Mouse (Mus musculus) urinary bladder, postnatal 36 days (tissue): ENCODE measurements at regions not wholly inside any gene's neighbourhood (a gene's known extent, or its start where the extent isn't known, plus 50 kb on each side); places are given as distances from the start of the nearest gene placed in this dataset.

Source experiments
- DNase-seq, 2 experiments: peaks; one replicate each; pipeline ENCODE4 v3.0.0; 2022; ENCODE audit warnings: low spot score in 2 of 2, mixed read lengths in 1 of 2

DNA sequence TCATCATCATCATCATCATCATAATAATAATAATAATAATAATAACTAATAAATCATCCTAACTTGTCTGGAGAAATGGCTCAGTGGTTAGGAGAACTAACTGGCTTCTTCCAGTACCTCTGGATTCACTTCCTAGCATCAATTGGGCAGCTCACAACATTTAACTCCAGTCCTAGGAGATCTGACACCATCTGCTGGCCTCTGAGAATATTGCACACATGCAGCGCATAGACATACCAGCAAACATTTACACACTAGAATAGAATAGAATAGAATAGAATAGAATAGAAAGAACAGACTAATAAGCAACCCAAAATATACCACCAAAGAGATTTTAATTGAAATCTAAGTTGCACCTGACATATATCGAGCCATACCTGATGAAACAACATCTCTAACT, 715.9 kb upstream of the Kirrel3 start:
- DNase-seq = no peak

DNA sequence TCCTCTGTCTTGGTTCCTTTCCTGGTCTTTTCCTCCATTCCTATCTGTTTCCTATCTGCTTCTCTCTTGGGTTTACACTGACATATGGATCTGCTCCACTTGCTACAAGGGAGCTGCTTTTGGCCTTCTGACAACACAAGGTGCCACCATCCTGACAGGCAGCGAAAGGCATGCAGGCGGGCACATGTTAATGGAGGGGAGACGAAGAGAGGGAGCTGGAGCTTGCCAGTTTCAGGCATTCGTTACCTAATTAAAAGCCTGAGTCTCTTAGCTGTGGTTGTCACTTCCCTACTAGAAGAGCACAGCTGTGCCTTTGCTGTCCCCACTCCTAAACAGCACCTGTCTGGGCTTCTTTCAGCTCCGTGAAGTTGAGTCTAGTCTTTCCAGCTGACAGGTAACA, 711.5 kb upstream of the Kirrel3 start:
- DNase-seq = no peak

DNA sequence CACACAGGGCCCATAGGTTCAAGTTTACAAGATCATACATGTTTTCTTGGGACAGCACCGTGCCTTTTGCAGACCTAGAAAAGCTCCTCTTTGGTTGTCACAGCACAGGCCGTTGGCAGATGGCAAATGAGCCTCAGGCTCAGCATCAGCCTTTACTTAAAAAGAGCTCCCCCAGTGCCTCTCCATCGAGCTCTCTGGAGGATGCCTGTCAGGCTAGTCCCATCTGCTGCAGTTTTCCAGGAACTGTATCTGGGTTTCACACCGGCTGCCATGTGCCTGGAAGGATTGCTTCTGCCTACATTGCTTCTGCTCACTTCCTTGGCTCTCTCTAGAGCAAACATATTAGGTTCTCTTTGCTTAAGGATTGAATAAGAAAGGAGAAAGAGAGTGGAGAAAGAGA, 695.1 kb upstream of the Kirrel3 start:
- DNase-seq = no peak

DNA sequence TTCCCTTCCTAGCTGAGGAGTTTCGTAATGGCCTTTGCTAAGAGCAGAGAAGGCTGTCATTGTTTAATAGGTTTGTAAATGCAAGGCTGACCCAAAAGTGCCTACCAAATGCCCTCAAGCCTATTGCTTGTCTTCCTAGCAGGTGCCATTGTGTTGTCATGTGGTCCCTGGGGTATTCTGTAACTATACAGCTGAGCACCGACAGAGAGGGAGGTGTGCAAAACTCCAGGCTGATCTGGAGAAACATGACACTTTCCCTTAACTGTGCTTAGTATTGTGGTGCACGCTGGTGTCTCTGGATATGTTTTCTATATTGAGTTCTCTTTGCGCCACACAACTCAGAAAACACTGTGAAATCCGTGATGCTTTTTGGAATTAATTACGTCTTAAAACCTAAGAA, 685.4 kb upstream of the Kirrel3 start:
- DNase-seq = no peak

DNA sequence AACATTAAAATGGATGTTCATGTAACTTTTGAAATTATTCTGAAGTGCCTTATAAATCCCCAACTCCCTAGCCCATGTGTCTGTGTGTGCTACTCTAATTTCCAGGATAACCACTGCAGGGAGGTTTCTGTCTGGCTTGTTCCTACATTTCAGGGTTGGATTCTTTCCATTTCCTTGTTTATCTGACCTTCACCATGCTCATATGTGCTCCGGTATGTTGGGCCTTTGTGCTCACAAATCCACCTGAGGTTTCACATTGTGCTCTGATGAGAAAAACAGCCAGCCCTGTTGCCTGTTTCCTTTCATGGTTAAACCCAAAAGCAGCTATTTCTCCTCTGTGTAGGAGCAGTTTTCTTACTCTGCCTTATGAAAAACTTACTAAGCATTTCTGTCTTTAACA, 684.9 kb upstream of the Kirrel3 start:
- no peak for DNase-seq

DNA sequence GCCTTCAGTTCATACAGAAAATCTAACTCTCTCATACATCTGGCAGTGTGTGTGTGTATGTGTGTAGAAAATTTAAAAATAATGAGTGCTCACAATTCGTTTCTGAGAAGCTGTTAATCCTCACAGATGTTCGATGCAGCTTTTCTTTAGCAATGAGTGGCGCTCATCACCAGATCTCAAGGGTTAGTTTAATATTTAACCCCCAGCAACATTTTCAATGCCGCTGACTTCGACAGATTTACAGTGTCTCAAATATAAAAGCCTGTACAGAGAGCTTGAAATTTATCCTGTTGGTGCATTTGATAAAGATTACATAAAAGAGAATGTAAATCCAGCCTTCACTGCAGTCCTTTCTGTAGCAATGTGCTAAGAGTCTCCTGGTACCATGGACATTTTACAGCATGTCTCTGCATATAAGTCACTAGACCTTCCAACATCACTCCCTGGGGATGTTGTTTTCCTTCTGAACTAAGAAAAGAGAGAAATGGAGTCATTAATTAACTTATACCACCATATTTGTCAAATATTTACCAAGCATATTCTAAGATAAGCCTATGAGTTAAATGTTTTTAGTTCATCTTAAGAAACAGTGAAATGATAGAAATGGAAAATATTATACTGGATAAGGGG, 670.8 kb upstream of the Kirrel3 start:
- no peak for DNase-seq

DNA sequence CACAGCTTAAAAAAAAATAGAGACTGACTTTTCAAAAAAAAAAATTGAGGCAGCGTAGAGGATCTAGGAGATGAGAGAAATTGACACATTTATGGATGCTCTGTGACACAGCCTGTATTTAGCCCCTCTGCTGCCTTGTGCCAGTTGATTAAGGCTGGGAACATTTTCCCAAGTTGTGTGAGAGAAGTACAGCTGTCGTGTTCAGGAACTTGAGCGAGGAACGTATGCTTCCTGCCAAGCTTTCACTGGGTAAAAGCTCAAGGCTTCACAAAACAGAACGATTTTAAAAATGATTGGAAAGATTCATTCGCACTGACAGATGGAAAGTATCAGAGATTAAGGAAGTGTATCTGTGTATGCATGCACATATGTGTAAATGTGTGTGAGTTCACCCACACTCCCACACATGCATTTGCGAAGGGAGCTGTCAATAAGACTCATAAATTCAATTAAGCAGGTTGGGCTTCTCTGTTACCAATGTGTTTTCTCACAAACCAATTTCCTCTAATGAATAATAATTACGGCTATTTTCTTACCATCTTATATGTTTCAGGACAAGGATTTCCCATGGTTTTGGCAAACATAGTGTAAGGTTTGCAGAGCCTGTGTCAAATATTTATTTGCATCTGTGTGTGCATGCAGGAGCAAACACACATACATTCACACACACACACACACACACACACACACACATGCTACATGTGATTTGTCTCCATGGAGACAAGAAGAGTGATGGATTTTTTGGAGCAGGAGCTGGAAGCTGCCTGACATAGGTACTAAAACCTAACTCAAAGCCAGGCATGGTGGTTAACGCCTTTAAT, 662.9 kb upstream of the Kirrel3 start:
- no peak for DNase-seq

DNA sequence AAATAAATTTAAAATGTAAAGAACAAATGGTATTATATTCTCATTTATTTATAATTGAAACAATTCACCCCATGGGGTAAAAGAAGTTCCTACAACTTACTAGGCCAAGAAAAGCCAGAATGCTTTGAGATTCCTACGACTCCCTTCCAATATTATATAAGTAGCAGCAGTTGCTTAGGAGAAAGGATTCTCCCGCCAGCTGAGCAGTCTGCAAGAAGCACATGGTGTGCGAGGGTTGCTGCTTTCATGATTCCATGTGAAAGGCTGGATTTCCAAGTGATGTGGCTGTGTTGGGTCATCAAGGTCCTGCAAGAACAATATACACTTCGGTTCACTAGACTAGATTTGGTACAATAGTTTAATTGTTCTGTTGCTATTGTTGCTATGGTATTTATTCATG, 659.6 kb upstream of the Kirrel3 start:
- DNase-seq = no peak

DNA sequence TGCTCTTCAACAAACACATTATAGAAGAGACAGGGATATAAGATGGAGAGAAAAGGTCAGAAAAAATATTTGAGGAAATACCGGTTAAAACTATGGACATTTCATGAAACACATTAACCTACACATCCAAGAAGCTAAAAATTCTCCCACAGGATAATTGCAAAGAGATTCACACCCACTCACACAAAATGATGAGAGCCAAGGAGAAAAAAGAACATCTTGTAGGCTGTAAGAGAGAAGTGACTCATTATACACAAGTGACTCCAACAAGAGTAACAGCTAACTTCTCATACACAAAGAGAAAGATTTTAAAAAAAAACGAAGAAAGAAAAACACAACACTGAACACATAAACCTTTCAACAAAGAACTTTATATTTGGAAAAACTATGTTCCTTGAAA, 658.3 kb upstream of the Kirrel3 start:
- DNase-seq = no peak

DNA sequence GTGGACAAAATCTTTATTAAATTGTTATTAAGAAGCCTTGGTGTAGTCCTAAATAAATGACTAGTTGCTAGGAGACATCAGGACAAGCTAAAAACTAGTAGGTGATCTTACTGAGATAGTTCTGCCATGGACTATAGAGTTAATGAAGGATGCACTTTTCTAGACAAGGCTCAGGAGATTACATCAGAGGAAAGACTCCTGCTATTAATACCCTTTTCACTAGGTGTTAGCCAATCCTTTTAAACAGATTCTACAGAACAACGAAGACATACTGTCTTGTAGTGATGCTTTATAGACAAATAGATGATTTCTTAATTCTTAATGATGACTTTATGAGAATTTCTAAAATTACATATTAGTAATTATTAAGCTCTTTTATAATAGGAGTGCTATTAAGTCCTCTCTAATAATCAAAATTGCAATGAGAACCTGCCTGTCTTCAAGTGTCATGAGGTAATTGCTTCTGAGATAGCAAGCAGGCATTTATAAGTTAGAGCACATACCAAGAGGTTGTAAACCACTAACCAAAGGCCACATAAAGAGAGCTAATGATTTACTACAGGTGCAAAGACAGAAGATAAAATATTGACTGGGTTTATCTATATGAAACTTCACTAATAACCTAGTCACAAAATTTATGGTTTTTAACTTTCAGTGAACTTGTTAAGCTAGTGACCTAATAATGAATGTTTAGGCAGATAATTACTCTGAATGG, 647.9 kb upstream of the Kirrel3 start:
- DNase-seq = no peak

DNA sequence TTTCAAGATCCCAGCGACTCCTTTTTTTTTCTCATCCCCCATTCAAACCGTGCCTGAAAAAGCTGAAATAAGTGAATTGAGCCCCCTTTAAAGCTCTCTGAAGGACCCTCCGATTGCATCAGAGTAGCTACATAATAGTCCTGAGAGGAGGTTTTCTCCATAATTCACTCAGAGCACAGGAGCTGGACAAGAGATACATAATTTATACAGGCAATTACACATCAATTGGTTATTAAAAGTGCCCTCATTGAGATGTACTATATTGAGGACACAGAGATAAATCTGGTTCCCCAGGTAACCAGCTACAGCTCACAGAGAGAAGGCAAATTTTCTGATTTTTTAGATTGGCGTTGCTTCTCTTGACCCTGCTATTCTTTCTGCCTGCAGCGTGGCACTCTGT, 636.1 kb upstream of the Kirrel3 start:
- no peak for DNase-seq

DNA sequence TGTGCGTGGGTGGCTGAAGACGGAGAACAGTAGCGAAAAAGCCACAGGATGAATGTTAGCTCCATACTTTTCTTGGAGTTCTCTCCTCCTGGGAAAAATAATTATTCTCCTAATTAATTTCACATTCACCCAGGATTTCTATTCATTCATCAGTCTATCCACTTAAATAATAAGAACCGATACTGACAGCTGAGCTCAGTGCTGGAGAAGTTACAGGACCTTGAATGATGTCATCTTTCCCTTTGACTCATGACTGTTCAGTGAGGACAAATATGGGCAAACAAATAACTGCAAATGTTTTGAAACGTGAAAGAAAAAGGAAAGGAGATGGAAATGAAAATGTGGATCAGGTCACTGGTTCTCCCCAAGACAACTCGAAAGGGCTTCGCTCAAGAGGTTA, 635.7 kb upstream of the Kirrel3 start:
- DNase-seq = no peak

DNA sequence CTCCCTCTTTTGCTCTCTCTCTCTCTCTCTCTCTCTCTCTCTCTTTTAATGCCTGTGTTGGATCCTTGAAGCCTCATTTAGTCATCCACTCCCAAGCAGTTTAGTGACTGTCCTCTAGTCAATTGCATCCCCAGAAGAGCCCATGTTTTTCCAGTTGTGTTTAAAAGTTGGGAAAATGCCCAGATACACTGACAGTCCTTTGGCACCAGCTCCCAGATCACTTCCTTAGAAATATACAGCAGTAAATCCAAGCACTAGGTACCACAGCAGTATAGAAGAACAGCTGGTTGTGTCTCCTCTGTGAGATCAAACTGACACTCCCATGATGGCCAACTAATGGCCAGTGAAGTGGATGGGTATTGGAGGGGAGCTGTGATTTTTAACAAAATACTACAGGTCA, 634.7 kb upstream of the Kirrel3 start:
- DNase-seq = no peak

DNA sequence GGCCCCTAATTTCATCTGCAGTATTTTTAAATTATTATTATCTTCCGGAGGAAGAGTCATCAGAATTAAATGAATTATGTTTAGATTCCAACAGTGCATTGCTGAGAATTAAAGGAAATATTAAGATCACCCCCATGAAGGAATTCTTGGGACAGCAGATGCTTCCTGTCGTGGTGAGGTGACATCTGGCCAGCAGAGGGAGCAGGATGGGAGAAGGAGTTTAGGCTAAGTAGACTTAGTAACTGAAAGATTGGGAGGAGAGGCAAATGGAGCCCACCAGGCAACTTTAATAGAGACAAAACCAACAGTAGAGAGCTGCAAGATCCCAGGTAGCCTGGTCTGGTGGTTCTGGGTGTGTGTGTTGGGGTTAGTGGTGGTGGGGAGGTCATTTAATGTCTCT, 629.5 kb upstream of the Kirrel3 start:
- no peak for DNase-seq

DNA sequence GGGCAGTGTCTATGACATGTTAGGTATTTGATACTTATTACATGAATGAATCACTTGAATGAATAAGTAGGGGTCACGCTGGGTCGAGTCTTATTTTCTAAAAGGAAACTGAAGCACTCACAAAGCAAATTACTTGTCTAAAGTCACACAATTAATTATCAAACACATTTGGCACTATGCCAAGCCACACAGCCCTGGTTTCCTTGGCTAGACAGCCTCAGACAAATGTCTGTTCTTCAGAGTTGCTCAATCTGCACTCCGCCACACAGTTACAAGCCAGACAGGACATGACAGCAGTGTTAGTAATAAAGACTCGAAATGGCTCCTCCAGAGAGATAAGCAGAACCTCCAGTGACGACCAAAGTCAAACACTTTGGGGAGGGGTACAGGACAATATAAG, 627.2 kb upstream of the Kirrel3 start:
- no peak for DNase-seq

DNA sequence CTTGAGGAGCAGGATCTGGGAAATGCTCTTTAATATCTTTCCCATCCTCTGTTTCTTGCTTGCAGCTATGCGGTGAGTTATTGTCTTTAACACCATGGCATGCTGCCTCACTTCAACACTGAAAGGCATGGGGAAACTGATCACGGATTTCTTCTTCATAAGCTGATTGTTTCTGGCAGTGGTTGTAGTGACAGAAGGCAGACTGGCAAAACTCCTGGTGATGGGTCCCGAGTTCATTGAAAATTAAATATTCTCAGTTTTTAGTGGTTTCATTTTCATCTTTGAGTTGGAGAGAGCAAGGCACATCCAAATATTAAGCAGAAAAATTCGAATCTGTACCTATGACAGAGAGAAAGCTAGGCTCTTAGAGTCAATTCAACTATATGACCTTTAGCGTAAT, 617.0 kb upstream of the Kirrel3 start:
- DNase-seq = no peak

DNA sequence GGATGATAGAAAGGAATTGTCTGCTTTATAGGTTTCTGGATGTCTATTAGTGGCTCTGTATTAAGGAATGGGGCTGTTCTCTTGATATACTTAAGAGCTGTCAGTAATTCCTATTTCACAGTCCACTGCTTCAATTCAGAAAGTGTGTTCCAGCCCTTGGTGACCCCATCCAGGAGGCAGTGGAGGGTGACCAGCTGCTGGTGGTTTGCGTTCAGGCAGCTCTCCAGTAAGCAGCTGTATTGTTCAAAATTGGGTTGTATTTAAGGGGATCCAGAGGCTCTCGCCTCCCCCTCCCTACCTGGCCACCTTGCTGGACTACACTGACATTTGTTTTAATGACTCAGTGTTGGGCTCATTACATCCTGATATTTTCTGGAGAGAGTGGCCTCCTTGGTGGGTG, 598.4 kb upstream of the Kirrel3 start:
- DNase-seq = no peak

DNA sequence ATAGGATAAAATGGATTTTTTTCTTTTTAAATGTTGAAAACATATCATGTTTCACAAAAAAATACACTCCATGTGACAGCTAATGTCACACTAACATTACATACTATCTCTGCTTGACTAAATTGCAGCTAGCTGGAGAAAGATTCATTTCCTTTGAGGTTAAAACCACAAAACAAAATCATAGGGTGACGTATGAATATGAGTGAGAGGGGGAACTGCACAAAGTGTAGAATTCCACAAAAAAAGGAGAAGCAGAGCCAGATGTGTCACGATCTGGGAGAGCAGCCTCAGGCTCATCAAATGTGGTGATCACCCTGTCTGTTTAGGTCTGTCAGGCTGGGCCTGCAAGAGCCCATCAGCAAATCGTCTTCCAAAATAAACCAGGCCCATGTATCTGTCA, 593.7 kb upstream of the Kirrel3 start:
- no peak for DNase-seq

DNA sequence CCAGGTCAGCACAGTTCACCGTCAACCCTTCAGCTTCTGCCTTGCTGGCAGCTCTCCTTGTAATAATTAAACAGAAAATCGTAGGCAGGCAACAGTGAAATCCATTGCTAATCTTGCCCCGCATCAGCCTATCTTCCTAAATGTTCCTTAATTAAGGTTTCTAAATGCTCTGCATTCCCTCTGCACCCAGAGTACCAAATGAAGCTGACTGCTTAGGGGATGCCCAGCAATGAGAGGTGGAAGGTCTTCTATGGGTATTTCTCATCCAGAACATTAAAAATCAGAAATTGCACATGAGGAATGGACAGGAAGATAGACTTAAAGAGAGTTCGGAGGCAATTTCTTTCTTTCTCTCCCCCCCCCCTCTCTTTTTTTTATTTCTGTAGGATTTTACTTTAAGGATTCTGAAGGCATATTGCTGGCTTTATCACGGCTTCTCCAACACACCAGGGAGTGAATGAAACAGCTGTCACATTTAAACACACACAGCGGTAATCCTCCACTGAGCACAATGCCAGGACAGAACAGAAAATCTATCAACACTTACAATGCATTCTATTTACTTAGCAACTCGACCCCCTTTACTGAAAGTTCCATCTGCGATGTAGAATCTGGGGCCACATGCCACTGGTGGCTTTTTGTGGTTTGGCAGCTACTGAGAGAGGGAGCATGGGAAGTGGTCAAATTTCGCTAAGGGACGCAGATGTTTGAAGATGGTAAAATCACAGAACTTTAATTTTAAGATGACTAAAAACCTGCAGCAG, 584.2 kb upstream of the Kirrel3 start:
- DNase-seq = no peak

DNA sequence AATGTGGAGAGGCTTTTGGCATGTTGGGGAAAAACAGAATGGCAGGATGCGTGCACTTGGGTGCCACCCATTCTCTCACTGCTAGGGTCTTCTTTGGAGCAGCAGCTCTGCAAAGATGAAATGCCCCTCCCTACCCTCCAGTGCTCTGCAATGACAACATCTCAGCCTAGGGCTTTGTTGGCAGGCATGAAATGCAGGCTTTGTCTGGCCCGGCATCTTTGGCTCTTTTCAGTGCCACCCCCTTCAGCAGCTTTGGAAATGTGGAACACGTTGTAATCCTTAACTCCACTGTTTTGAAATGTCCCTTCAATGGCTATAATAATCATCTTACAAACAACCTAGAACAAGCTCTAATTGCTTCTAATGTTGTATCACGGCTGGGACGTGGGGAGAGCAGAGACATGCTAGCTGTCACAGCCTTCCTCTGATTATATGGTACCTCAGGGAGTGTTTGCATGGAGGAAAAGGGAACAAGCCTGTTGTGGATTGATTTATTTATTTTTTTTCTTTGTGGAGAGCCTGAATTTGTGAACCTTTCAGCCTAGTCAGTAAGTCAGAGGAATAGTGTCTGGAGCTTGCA, 581.6 kb upstream of the Kirrel3 start:
- DNase-seq = no peak

DNA sequence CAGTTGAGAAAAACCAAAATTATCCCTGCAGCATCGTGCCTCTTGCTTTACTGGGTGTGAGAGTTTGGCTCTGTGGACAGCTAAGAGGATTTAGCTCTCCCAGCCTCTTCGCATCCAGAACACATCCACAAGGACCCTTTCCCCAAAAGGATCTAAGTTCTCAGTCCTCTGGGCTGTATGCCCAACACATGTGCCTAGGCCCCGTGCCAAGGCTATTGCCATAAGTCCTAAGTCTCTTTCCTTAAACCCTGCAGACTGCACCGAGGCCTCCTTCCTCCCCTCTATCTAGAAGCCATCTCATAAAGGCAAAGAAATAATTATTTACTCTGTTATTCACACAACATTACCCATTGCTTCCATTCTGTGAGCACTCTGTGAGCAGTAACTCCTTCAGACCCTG, 570.8 kb upstream of the Kirrel3 start:
- no peak for DNase-seq
